Mouse (Mus musculus): ENCODE data around the gene Mrpl55. TPM values are rescaled to one million over a fixed set of nuclear protein-coding genes. Genes with fewer than 3 reads are reported as not detected.

The Mrpl55 gene
- polyA plus RNA-seq, 1 experiment from 2014 or later: 108 TPM

DNA sequence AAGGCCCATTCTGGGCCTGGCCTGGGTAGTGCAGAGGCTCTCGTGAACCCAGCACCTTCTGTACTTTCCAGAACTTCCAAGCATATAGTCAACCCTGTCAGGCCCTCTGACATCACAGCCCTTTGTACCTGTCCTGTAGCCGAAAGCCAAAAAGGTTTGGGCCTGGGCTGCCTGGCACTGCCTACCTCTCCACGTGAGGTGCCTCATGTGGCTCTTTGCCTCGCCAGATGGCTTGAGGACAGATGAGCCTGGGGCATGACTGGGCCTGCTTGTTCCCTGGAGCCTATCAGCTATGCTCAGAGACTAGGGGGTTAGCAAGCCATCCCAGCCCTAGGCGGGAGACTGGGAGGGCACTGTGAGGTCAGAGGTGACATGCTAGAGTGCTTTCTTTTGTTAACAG lies 16.8 kb upstream of the Mrpl55 start:
- no peak overlapping the region for H3K9ac ChIP-seq (replicated peaks; ENCODE audit: low read depth, low read length)
- H3K4me3 ChIP-seq (ENCODE audit: low read depth, low read length): no peak overlapping the region
- no peaks in the 10 kb centered on the region for H3K9me3 ChIP-seq (ENCODE audit: control insufficient read depth, low read length)
- peaks cover 7% of the 10 kb centered on the region for H3K4me1 ChIP-seq (ENCODE audit: control insufficient read depth, insufficient read depth, low read length)
- WGBS: 88% methylated on average over 5 of the region's 5 CpGs
- H3K36me3 ChIP-seq (ENCODE audit: control insufficient read depth, insufficient read depth, low read length): peaks cover 23% of the 10 kb centered on the region
- no peak for ATAC-seq (ENCODE audit: low read depth)
- no peak overlapping the region for H3K4me2 ChIP-seq (ENCODE audit: low read depth, low read length)
- no peaks in the 10 kb centered on the region for H3K27me3 ChIP-seq (ENCODE audit: control insufficient read depth, insufficient read depth, low read length)
- no peak overlapping the region for H3K27ac ChIP-seq (ENCODE audit: low read depth, low read length)

DNA sequence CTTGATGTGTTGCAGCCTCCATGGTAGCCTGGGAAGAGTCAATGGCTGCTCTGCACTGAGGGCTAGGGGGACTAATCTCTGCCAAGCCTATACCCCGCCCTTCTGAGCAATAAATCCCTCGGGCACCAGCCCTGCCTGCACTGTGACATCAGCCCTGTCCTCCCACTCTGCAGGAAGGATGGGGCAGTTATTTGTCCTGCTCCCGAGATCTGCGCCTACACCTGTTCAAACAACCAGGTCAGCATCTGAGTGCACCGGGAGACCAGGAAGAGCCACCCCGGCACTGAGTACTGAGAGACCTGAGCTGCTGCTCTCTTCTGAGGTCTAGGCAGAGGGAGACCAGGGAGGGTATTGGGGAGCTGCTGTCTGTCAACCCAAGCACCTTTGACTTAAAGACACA lies 14.6 kb upstream of the Mrpl55 start:
- no peak overlapping the region for H3K27ac ChIP-seq (ENCODE audit: low read depth, low read length)
- WGBS: 70% methylated on average over 6 of the region's 6 CpGs

DNA sequence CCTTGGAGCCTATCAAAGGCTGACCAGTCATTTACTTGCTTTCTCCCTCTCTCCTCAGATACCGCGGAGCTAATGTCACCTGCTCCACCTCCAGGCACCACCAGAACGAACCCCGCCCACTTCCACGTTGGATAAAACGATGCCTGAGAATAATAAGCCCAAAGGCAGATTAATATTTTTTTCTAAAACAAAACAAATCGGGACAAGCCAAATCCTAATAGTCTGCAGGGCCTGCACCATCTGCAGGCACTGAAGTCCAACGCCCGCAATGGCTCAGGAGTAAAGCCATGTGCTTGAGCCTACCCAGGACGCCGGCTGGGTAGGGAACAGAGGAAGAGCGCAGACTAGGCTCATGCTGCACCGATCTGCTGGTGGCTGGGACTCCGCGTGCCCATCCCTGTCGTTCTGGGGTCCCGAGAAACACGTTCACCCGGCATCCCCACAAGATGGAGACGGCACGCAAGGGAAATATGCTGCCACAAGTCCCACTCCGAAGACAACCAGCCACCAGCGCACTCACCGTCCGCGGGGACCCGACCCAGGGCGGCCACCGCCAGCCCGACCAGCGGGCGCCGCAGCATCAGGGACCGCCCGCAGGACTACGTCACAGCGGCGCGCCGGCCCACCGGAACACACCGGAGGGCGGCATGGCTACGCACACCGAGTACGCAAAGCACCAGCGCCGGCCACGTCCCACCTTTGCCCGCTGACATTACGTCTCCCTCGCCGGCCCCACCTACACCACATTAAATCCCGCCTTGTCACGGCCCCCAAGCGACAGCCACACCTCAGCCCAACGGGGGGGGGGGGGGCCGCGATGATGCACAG lies 10.8 kb upstream of the Mrpl55 start:
- Histone ChIP-seq H3K27ac (ENCODE audit: low read depth, low read length) (peak overlapping the region; percentile 80), H3K4me3 (ENCODE audit: low read depth, low read length) (peak overlapping the region; percentile 46), H3K36me3 (ENCODE audit: control insufficient read depth, insufficient read depth, low read length) (no peaks in the 10 kb centered on the region), H3K27me3 (ENCODE audit: control insufficient read depth, insufficient read depth, low read length) (no peaks in the 10 kb centered on the region), H3K9me3 (ENCODE audit: control insufficient read depth, low read length) (no peaks in the 10 kb centered on the region), H3K9ac (replicated peaks; ENCODE audit: low read depth, low read length) (peak overlapping the region; percentile 52), H3K4me2 (ENCODE audit: low read depth, low read length) (peak overlapping the region; percentile 45), H3K4me1 (ENCODE audit: control insufficient read depth, insufficient read depth, low read length) (peaks cover 7% of the 10 kb centered on the region)
- peak; percentile 94 for ATAC-seq (ENCODE audit: low read depth)
- 0% methylated on average over 46 of the region's 59 CpGs for WGBS

More for the DNA sequence above, 14.6 kb upstream of the Mrpl55 start:
- Histone ChIP-seq H3K9ac (replicated peaks; ENCODE audit: low read depth, low read length) (no peak overlapping the region), H3K9me3 (ENCODE audit: control insufficient read depth, low read length) (no peaks in the 10 kb centered on the region), H3K4me3 (ENCODE audit: low read depth, low read length) (no peak overlapping the region), H3K36me3 (ENCODE audit: control insufficient read depth, insufficient read depth, low read length) (peaks cover 17% of the 10 kb centered on the region; the same call in 1 of the 2 replicates), H3K27me3 (ENCODE audit: control insufficient read depth, insufficient read depth, low read length) (no peaks in the 10 kb centered on the region), H3K4me1 (ENCODE audit: control insufficient read depth, insufficient read depth, low read length) (peaks cover 7% of the 10 kb centered on the region), H3K4me2 (ENCODE audit: low read depth, low read length) (no peak overlapping the region)
- no peak for ATAC-seq (ENCODE audit: low read depth)

DNA sequence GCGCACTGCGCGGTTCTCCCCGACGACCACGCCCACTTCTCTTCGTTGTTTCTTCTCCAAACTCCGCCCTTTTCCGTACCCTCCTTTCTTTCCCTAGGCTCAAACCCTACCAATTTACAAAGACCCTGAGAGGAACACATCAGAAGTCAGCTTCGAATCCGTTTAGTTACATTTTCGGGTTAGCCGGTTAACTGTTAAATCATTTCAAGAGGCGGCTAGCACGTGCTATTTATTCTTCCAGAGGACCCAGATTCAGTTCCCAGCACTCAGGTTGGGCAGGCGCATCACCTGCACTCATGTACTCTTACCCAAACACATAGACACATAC lies 10.3 kb upstream of the Mrpl55 start, which contains the start of gene Guk1:
Guk1 (minus strand) TSS at position 154 of the 328 bp plus-strand sequence.
- Histone ChIP-seq H3K9ac (replicated peaks; ENCODE audit: low read depth, low read length) (peak within 1 kb of the TSS; percentile 52), H3K27me3 (ENCODE audit: control insufficient read depth, insufficient read depth, low read length) (no peaks in the 10 kb centered on the region), H3K9me3 (ENCODE audit: control insufficient read depth, low read length) (no peaks in the 10 kb centered on the region), H3K4me1 (ENCODE audit: control insufficient read depth, insufficient read depth, low read length) (peaks cover 7% of the 10 kb centered on the region), H3K27ac (ENCODE audit: low read depth, low read length) (peak within 1 kb of the TSS; percentile 80), H3K4me2 (ENCODE audit: low read depth, low read length) (peak within 1 kb of the TSS; percentile 45), H3K36me3 (ENCODE audit: control insufficient read depth, insufficient read depth, low read length) (no peaks in the 10 kb centered on the region), H3K4me3 (ENCODE audit: low read depth, low read length) (peak within 1 kb of the TSS; percentile 46)
- peak; percentile 24 for ATAC-seq (ENCODE audit: low read depth)
- WGBS: 5% methylated on average over 16 of the region's 16 CpGs

DNA sequence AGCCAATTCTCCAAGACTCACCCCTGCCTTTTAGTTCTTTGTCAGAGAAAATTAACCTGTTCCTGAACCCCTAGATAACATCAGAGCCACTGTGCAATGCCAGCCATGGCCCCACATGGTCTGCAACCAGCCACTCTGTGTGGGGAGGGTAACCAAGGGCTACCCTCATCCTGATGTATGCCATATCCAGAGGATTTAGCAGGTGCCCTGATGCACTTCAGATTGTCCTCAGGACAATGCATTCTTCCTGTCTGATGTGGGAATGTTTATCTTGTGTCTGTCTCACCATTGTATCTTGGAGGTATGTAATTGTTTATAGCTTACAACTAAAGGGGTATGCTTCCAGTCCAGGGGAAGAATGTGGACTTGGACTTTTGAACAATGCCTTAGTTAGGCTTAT lies 6.1 kb upstream of the Mrpl55 start:
- Histone ChIP-seq H3K4me2 (ENCODE audit: low read depth, low read length) (no peak overlapping the region), H3K27me3 (ENCODE audit: control insufficient read depth, insufficient read depth, low read length) (no peaks in the 10 kb centered on the region), H3K9me3 (ENCODE audit: control insufficient read depth, low read length) (no peaks in the 10 kb centered on the region), H3K4me1 (ENCODE audit: control insufficient read depth, insufficient read depth, low read length) (peaks cover 3% of the 10 kb centered on the region; the same call in 1 of the 2 replicates), H3K27ac (ENCODE audit: low read depth, low read length) (no peak overlapping the region), H3K4me3 (ENCODE audit: low read depth, low read length) (no peak overlapping the region), H3K36me3 (ENCODE audit: control insufficient read depth, insufficient read depth, low read length) (no peaks in the 10 kb centered on the region), H3K9ac (replicated peaks; ENCODE audit: low read depth, low read length) (no peak overlapping the region)
- no peak for ATAC-seq (ENCODE audit: low read depth)

DNA sequence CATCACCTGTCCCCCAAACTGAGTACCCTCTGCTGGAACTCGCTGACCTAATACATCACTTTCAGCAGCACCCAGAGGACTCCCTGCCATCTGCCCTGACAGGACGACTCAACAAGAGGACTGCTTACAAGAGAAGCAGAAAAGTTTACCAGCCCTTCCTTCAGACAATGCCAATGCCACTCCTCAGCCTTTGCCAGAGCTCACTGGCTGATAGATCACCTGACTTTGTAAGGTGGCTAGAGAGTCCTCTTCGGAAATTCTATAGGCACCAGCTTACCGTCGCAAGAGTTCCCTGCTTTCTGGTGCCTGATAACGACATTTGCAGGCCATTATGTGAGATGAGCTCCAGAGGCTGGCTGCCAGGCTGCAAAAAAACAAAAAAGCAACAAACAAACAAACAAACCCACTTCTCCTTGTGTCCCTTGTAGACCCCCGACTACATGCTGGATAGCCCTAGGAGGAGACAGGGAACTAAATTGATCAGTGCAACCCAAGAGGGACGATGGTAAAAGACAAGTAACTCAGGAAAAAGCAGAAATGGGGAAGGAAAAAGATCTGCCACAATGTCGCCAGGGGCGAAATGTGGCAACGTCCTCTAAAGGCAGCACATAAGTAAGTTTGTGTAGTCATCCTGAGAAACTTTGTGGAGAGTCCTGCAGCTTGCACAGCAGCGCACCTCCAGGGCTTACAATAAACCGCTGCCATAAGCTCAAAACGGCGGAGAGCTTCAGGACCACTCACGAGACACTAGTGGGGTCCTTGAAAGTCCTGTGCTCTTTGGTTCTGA lies 877 bp upstream of the Mrpl55 start:
- Histone ChIP-seq H3K9ac (replicated peaks; ENCODE audit: low read depth, low read length) (peak overlapping the region; percentile 78; the same call in 1 of the 2 replicates), H3K27ac (ENCODE audit: low read depth, low read length) (no peak overlapping the region), H3K4me2 (ENCODE audit: low read depth, low read length) (peak overlapping the region; percentile 91), H3K36me3 (ENCODE audit: control insufficient read depth, insufficient read depth, low read length) (peaks cover 7% of the 10 kb centered on the region), H3K4me3 (ENCODE audit: low read depth, low read length) (peak overlapping the region; percentile 84), H3K4me1 (ENCODE audit: control insufficient read depth, insufficient read depth, low read length) (peaks cover 13% of the 10 kb centered on the region), H3K27me3 (ENCODE audit: control insufficient read depth, insufficient read depth, low read length) (no peaks in the 10 kb centered on the region), H3K9me3 (ENCODE audit: control insufficient read depth, low read length) (no peaks in the 10 kb centered on the region)
- 32% methylated on average over 16 of the region's 16 CpGs for WGBS
- ATAC-seq (ENCODE audit: low read depth): no peak

DNA sequence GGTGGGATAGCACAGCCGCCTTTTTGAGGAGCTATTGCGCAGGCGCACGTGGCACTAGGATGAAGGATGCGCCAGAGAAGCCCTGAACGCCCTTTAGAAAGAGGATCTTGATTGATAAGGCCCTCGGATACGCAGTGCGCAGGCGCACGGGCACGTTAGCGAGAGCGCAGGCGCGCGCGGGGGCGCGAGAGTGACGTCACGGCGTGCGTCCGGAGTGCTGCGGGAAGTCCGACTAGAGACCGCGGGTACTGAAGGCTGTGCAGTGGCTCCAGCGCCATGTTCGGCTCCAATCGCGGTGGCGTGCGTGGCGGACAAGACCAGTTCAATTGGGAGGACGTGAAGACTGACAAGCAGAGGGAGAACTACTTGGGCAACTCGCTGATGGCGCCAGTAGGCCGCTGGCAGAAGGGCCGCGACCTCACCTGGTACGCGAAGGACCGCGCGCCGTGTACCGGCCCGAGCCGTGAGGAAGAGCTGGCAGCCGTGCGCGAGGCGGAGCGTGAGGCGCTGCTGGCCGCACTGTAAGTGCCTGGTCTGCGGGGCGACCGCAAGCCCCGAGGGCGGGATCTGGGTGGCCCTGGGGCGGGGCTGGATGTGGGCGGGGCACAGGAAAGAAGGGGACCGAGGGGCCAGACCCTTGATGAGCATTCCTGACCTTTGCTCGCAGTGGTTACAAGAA lies 6.0 kb downstream of the Mrpl55 start, which contains the start of gene 2310033P09Rik:
2310033P09Rik (plus strand) TSS at position 169 of the 679 bp plus-strand sequence.
- Histone ChIP-seq H3K4me1 (ENCODE audit: control insufficient read depth, insufficient read depth, low read length) (peaks cover 9% of the 10 kb centered on the region), H3K9ac (replicated peaks; ENCODE audit: low read depth, low read length) (peak within 1 kb of the TSS; percentile 80), H3K36me3 (ENCODE audit: control insufficient read depth, insufficient read depth, low read length) (peaks cover 30% of the 10 kb centered on the region), H3K27ac (ENCODE audit: low read depth, low read length) (peak within 1 kb of the TSS; percentile 89), H3K4me2 (ENCODE audit: low read depth, low read length) (peak within 1 kb of the TSS; percentile 80), H3K27me3 (ENCODE audit: control insufficient read depth, insufficient read depth, low read length) (no peaks in the 10 kb centered on the region), H3K4me3 (ENCODE audit: low read depth, low read length) (peak within 1 kb of the TSS; percentile 92), H3K9me3 (ENCODE audit: control insufficient read depth, low read length) (no peaks in the 10 kb centered on the region)
- ATAC-seq (ENCODE audit: low read depth): peak; percentile 87
- under 1% methylated on average over 67 of the region's 67 CpGs for WGBS

DNA sequence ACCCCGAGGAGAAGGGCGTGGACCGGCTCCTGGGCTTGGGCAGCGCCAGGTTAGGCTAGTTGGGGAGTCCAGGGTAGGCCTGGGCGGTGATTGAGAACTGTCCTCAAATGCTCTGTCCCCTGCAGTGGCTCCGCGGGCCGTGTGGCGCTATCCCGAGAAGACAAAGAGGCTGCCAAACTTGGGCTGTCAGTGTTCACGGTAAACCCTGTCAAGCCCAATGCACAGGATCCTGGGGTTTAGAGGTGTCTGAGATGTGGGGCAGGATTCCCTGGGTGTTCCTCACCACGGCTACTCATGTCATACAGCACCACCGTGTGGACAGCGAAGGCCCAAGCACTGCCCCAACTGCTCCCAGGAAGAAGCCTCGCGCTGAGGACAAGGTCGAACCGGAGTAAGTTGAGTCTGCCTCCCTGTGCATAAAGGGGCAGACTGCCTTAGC lies 6.7 kb downstream of the Mrpl55 start:
- Histone ChIP-seq H3K4me3 (ENCODE audit: low read depth, low read length) (peak overlapping the region; percentile 92), H3K9me3 (ENCODE audit: control insufficient read depth, low read length) (no peaks in the 10 kb centered on the region), H3K36me3 (ENCODE audit: control insufficient read depth, insufficient read depth, low read length) (peaks cover 30% of the 10 kb centered on the region), H3K4me2 (ENCODE audit: low read depth, low read length) (peak overlapping the region; percentile 80), H3K4me1 (ENCODE audit: control insufficient read depth, insufficient read depth, low read length) (peaks cover 9% of the 10 kb centered on the region), H3K27me3 (ENCODE audit: control insufficient read depth, insufficient read depth, low read length) (no peaks in the 10 kb centered on the region), H3K9ac (replicated peaks; ENCODE audit: low read depth, low read length) (peak overlapping the region; percentile 80), H3K27ac (ENCODE audit: low read depth, low read length) (peak overlapping the region; percentile 89)
- ATAC-seq (ENCODE audit: low read depth): peak; percentile 61
- WGBS: 11% methylated on average over 18 of the region's 18 CpGs
